Mouse (Mus musculus) olfactory bulb, adult 2 months (tissue): ENCODE results near the gene Pts.

ENCODE experiments used
- CTCF ChIP-seq: fragments of 200-500 bp; IDR thresholded peaks from 2 replicates; pipeline ENCODE4 v1.5.1; 2012; ENCODE audit warnings: low read depth, mild to moderate bottlenecking, low read length, moderate library complexity; ENCODE audit not compliant: insufficient read depth
- POLR2A ChIP-seq: fragments of 200-500 bp; IDR thresholded peaks from 2 replicates; pipeline ENCODE4 v1.6.1; 2012; ENCODE audit warnings: mild to moderate bottlenecking, low read depth, low read length, moderate library complexity; ENCODE audit not compliant: insufficient read depth

DNA sequence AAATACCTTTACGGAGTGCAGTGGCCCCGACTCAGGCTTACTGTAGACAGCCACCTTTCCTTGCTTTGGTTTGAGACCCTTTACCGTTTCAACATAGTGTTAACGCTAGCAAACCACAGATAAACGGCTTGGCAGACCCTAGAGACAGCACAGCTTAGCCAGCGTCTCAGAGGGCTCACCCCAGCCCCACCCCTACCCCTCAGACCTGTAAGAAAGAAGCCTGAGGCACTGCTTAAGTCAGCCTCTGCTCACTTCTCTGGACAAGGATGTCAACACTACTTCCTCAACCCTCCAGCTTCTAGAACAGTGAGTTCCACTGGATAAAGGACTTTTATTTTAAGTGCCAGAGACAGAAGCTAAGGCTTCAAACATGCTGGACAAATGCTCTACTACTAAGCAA lies 32.0 kb downstream of the Pts start:
- TF ChIP-seq CTCF = no peak
- no peak for TF ChIP-seq POLR2A
